Mouse (Mus musculus): Measurements from ENCODE around the gene Scap. TPM values are rescaled to one million over a fixed set of nuclear protein-coding genes. Genes with fewer than 3 reads are reported as not detected.
"Not testable (repeated sequence)": the region's sequence is repeated elsewhere in the genome, so short reads cannot be mapped to it uniquely, and the experiment has no call there.

Gene Scap
- total RNA-seq, 2 experiments from 2014 or later = 95.5 to 102 TPM

GRCm38 (mm10) chr9:110379361-110379760 lies 46.3 kb downstream of the Scap start:
- no peak for DNase-seq (ENCODE audit: extremely low spot score in 1 of 2, low spot score in 1 of 2)

- DNase-seq (ENCODE audit: extremely low spot score in 1 of 2, low spot score in 1 of 2) = no peak
These were observed 47.6 kb downstream of the Scap start for GRCm38 (mm10) chr9:110380662-110381061.

- no peak for DNase-seq (ENCODE audit: extremely low spot score in 1 of 2, low spot score in 1 of 2)
These were observed 48.2 kb downstream of the Scap start for GRCm38 (mm10) chr9:110381292-110381691.

GRCm38 (mm10) chr9:110384369-110384929 lies 51.4 kb downstream of the Scap start:
- no peak for DNase-seq (ENCODE audit: extremely low spot score in 1 of 2, low spot score in 1 of 2)

GRCm38 (mm10) chr9:110388011-110388410 lies 54.9 kb downstream of the Scap start:
- no peak for DNase-seq (ENCODE audit: extremely low spot score in 1 of 2, low spot score in 1 of 2)

- DNase-seq (ENCODE audit: extremely low spot score in 1 of 2, low spot score in 1 of 2) = no peak
These were observed 57.8 kb downstream of the Scap start for GRCm38 (mm10) chr9:110390843-110391242.

GRCm38 (mm10) chr9:110393295-110393694 lies 60.2 kb downstream of the Scap start:
- DNase-seq (ENCODE audit: extremely low spot score in 1 of 2, low spot score in 1 of 2) = no peak

GRCm38 (mm10) chr9:110400650-110401049 lies 67.6 kb downstream of the Scap start:
- DNase-seq (ENCODE audit: extremely low spot score in 1 of 2, low spot score in 1 of 2) = no peak

- no peak for DNase-seq (ENCODE audit: extremely low spot score in 1 of 2, low spot score in 1 of 2)
These were observed 69.6 kb downstream of the Scap start for GRCm38 (mm10) chr9:110402731-110403130.

- not testable (repeated sequence) for DNase-seq (ENCODE audit: extremely low spot score in 1 of 2, low spot score in 1 of 2)
These were observed 70.2 kb downstream of the Scap start for GRCm38 (mm10) chr9:110403240-110403639.

- no peak for DNase-seq (ENCODE audit: extremely low spot score in 1 of 2, low spot score in 1 of 2)
These were observed 74.4 kb downstream of the Scap start for GRCm38 (mm10) chr9:110407311-110408098.

- peak; percentile 85 for DNase-seq (ENCODE audit: extremely low spot score in 1 of 2, low spot score in 1 of 2)
These were observed 75.1 kb downstream of the Scap start, which contains the start of gene Ptpn23 for GRCm38 (mm10) chr9:110408099-110408773. Ptpn23 (minus strand) TSS chr9:110408213.

GRCm38 (mm10) chr9:110410908-110411887 lies 78.1 kb downstream of the Scap start:
- peak; percentile 64 to 90 for DNase-seq (ENCODE audit: extremely low spot score in 1 of 2, low spot score in 1 of 2)

- no peak for DNase-seq (ENCODE audit: extremely low spot score in 1 of 2, low spot score in 1 of 2)
These were observed 79.8 kb downstream of the Scap start for GRCm38 (mm10) chr9:110412926-110413325.

GRCm38 (mm10) chr9:110413785-110414184 lies 80.7 kb downstream of the Scap start:
- DNase-seq (ENCODE audit: extremely low spot score in 1 of 2, low spot score in 1 of 2) = peak in 1 of 2 experiments; percentile 36

- no peak for DNase-seq (ENCODE audit: extremely low spot score in 1 of 2, low spot score in 1 of 2)
These were observed 86.5 kb downstream of the Scap start, which contains the start of gene Ngp for GRCm38 (mm10) chr9:110419511-110420112. Ngp (plus strand) TSS chr9:110419747.

GRCm38 (mm10) chr9:110431241-110431640 lies 98.2 kb downstream of the Scap start:
- DNase-seq (ENCODE audit: extremely low spot score in 1 of 2, low spot score in 1 of 2) = no peak

- no peak for DNase-seq (ENCODE audit: extremely low spot score in 1 of 2, low spot score in 1 of 2)
These were observed 100.0 kb downstream of the Scap start for GRCm38 (mm10) chr9:110433045-110433444.
